Mouse (Mus musculus) spleen, adult 2 months (tissue): ENCODE results near the gene 2900026A02Rik.

Experiments used
- CTCF ChIP-seq: fragments of 200-500 bp; IDR thresholded peaks from 2 replicates; pipeline ENCODE4 v1.5.1; 2011; ENCODE audit warnings: mild to moderate bottlenecking, inconsistent platforms; ENCODE audit not compliant: insufficient read depth, insufficient read length, insufficient replicate concordance; ENCODE audit errors: extremely low read depth
- POLR2A ChIP-seq: fragments of 200-500 bp; IDR thresholded peaks from 2 replicates; pipeline ENCODE4 v1.6.1; 2011; ENCODE audit warnings: low read depth, low read length, inconsistent platforms

DNA sequence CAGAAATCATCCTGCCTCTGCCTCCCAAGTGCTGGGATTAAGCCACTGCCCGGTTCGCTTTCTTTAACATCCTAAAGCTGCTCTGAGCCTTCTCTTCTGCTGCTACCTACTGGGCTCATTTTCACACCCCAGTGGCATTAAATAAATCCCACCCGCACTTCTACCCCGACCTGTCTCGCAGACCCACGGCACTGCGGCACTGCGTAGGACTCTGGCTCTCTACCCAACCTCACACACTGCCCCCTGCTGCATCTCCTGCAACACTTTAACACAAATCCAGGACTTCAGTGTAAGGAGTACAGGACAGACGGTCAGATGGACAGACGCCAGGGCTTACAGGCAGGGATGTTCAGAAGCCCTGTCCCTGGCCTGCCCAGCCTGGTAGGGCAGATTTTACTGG lies 45.1 kb downstream of the 2900026A02Rik start:
- no peak for TF ChIP-seq POLR2A
- no peak for TF ChIP-seq CTCF
